Mouse (Mus musculus) spleen, embryonic (tissue): ENCODE measurements around the gene Terf2.

Experiments
- CTCF ChIA-PET: fragments of 350-600 bp; sonication (Branson Sonifier 250); formaldehyde crosslinking; loops from one replicate; lab custom pipeline; 2022; lab: Charles Lee

The Terf2 gene

GRCm38 (mm10) chr8:107096366-107097036, at the start of gene Terf2:
Gene Terf2 (minus strand): TSS chr8:107096547.
- CTCF ChIA-PET = no interaction called here

- CTCF ChIA-PET = no interaction called here
Observed at GRCm38 (mm10) chr8:107143501-107143900, 47.2 kb upstream of the Terf2 start.

GRCm38 (mm10) chr8:107142539-107142938, 46.2 kb upstream of the Terf2 start:
- CTCF ChIA-PET = interaction anchor here (0.5 kb wide), 1 partner anchor 45 kb away, joined by 13 read pairs; no protein-coding TSS in a partner anchor

- CTCF ChIA-PET = no interaction called here
Observed at GRCm38 (mm10) chr8:107139704-107140470, 43.5 kb upstream of the Terf2 start.

- CTCF ChIA-PET = no interaction called here
Observed at GRCm38 (mm10) chr8:107138338-107138737, 42.0 kb upstream of the Terf2 start.

GRCm38 (mm10) chr8:107137591-107137990, 41.2 kb upstream of the Terf2 start:
- CTCF ChIA-PET = no interaction called here

GRCm38 (mm10) chr8:107136003-107136612, 39.8 kb upstream of the Terf2 start:
- CTCF ChIA-PET = no interaction called here

GRCm38 (mm10) chr8:107133881-107134280, 37.5 kb upstream of the Terf2 start:
- CTCF ChIA-PET = no interaction called here

- CTCF ChIA-PET = no interaction called here
Observed at GRCm38 (mm10) chr8:107132581-107133491, 36.5 kb upstream of the Terf2 start.

- CTCF ChIA-PET = no interaction called here
Observed at GRCm38 (mm10) chr8:107130028-107130427, 33.7 kb upstream of the Terf2 start.

GRCm38 (mm10) chr8:107129171-107130025, 33.1 kb upstream of the Terf2 start:
- CTCF ChIA-PET = no interaction called here

GRCm38 (mm10) chr8:107124343-107124742, 28.0 kb upstream of the Terf2 start:
- CTCF ChIA-PET = interaction anchor here (0.6 to 0.8 kb wide), 2 partner anchors 125 to 1609 kb away, joined by 3 to 6 read pairs; no protein-coding TSS in a partner anchor

- CTCF ChIA-PET = interaction anchor here (0.5 kb wide), 1 partner anchor 13 kb away, joined by 4 read pairs; no protein-coding TSS in a partner anchor
Observed at GRCm38 (mm10) chr8:107123063-107123614, 26.8 kb upstream of the Terf2 start.

GRCm38 (mm10) chr8:107121681-107122291, 25.4 kb upstream of the Terf2 start:
- CTCF ChIA-PET = no interaction called here

- CTCF ChIA-PET = no interaction called here
Observed at GRCm38 (mm10) chr8:107120806-107121205, 24.5 kb upstream of the Terf2 start.

- CTCF ChIA-PET = no interaction called here
Observed at GRCm38 (mm10) chr8:107119412-107119811, 23.1 kb upstream of the Terf2 start.

- CTCF ChIA-PET = no interaction called here
Observed at GRCm38 (mm10) chr8:107118803-107119233, 22.5 kb upstream of the Terf2 start.

GRCm38 (mm10) chr8:107117019-107117418, 20.7 kb upstream of the Terf2 start:
- CTCF ChIA-PET = interaction anchor here (0.7 to 1.3 kb wide), 3 partner anchors 13 to 304 kb away, joined by 3 to 4 read pairs (median 3); no protein-coding TSS in a partner anchor

GRCm38 (mm10) chr8:107116023-107116422, 19.7 kb upstream of the Terf2 start:
- CTCF ChIA-PET = interaction anchor here (0.6 to 0.7 kb wide), 2 partner anchors 58 to 208 kb away, joined by 3 to 7 read pairs; no protein-coding TSS in a partner anchor
